Mouse (Mus musculus) MEL (cell line): ENCODE data around the gene Mthfd2l. TPM values are rescaled to one million over a fixed set of nuclear protein-coding genes. Genes with fewer than 3 reads are reported as not detected.

Experiments
- DNase-seq: peaks from one replicate; pipeline ENCODE4 v3.0.0; 2011; ENCODE audit warnings: low read depth, low spot score
- H3K27ac ChIP-seq: 2 replicates; pipeline ENCODE4 v1.5.1; 2012; ENCODE audit warnings: low read depth, mild to moderate bottlenecking, control low read depth, low read length, moderate library complexity; ENCODE audit not compliant: control insufficient read depth
- H3K27me3 ChIP-seq, 2 experiments: fragments of 150-350 bp in 1 of 2; sonication (generic) in 1 of 2; 2 replicates each; pipeline ENCODE4 v1.6.1; 2012; ENCODE audit warnings: low read length in 2 of 2, mild to moderate bottlenecking in 2 of 2, improper control_type of control experiment in 1 of 2, moderate library complexity in 1 of 2; ENCODE audit not compliant: insufficient read depth in 2 of 2, control insufficient read depth in 1 of 2
- H3K36me3 ChIP-seq, 2 experiments: 2 replicates each; pipeline ENCODE4 v1.6.1; 2012 to 2014; ENCODE audit warnings: low read length in 2 of 2, improper control_type of control experiment in 1 of 2, inconsistent platforms in 1 of 2, mild to moderate bottlenecking in 1 of 2; ENCODE audit not compliant: insufficient read depth in 2 of 2, control insufficient read depth in 1 of 2
- H3K4me1 ChIP-seq, 2 experiments: fragments of 150-350 bp in 1 of 2; sonication (generic) in 1 of 2; 2 replicates each; pipeline ENCODE4 v1.6.1; 2012; ENCODE audit warnings: low read length in 2 of 2, improper control_type of control experiment in 1 of 2, mild to moderate bottlenecking in 1 of 2; ENCODE audit not compliant: insufficient read depth in 2 of 2, control insufficient read depth in 1 of 2
- H3K4me3 ChIP-seq, 2 experiments: fragments of 150-350 bp in 1 of 2; sonication (generic) in 1 of 2; 2 replicates each; pipeline ENCODE4 v1.5.1; 2012; ENCODE audit warnings: low read depth in 2 of 2, low read length in 2 of 2, mild to moderate bottlenecking in 2 of 2, moderate library complexity in 2 of 2, control low read depth in 1 of 2, improper control_type of control experiment in 1 of 2; ENCODE audit not compliant: control insufficient read depth in 1 of 2, insufficient read depth in 1 of 2
- H3K79me2 ChIP-seq: 2 replicates; pipeline ENCODE4 v1.6.1; 2012; ENCODE audit warnings: mild to moderate bottlenecking, low read length, moderate library complexity; ENCODE audit not compliant: control insufficient read depth, poor library complexity, insufficient read depth
- H3K9ac ChIP-seq: 2 replicates; pipeline ENCODE4 v1.6.1; 2012; ENCODE audit warnings: low read depth, mild to moderate bottlenecking, control low read depth, low read length, moderate library complexity; ENCODE audit not compliant: control insufficient read depth, poor library complexity, severe bottlenecking
- H3K9me3 ChIP-seq: fragments of 150-350 bp; sonication (generic); replicated peaks from 2 replicates; pipeline ENCODE4 v1.6.1; 2012; ENCODE audit warnings: mild to moderate bottlenecking, low read length, improper control_type of control experiment, moderate library complexity; ENCODE audit not compliant: insufficient read depth
- BHLHE40 ChIP-seq: IDR thresholded peaks from 2 replicates; pipeline ENCODE4 v1.6.1; 2012; ENCODE audit warnings: low read depth, mild to moderate bottlenecking, inconsistent platforms, low read length, improper control_type of control experiment, borderline replicate concordance
- CHD1 ChIP-seq: IDR thresholded peaks from 2 replicates; pipeline ENCODE4 v1.6.1; 2012; ENCODE audit warnings: low read depth, mild to moderate bottlenecking, inconsistent platforms, low read length, improper control_type of control experiment
- CTCF ChIP-seq, 3 experiments: IDR thresholded peaks in 2 of 3; conservative IDR thresholded peaks in 1 of 3; 2 replicates each; pipeline ENCODE4 v1.5.1; 2011 to 2012; ENCODE audit warnings: low read length in 3 of 3, low read depth in 2 of 3, mild to moderate bottlenecking in 2 of 3, improper control_type of control experiment in 1 of 3, inconsistent platforms in 1 of 3, mixed read lengths in 1 of 3, moderate library complexity in 1 of 3; ENCODE audit not compliant: control insufficient read depth in 1 of 3, insufficient read depth in 1 of 3, poor library complexity in 1 of 3, severe bottlenecking in 1 of 3
- E2F4 ChIP-seq: IDR thresholded peaks from 2 replicates; pipeline ENCODE4 v1.6.1; 2011; ENCODE audit warnings: low read depth, low read length, improper control_type of control experiment, borderline replicate concordance
- ELF1 ChIP-seq: IDR thresholded peaks from 2 replicates; pipeline ENCODE4 v1.6.1; 2014; ENCODE audit warnings: low read depth, mild to moderate bottlenecking, inconsistent platforms, low read length, improper control_type of control experiment, moderate library complexity
- EP300 ChIP-seq, 2 experiments: IDR thresholded peaks; 2 replicates each; pipeline ENCODE4 v1.6.1; 2011; ENCODE audit warnings: improper control_type of control experiment in 2 of 2, low read length in 2 of 2, low read depth in 1 of 2, mild to moderate bottlenecking in 1 of 2
- GABPA ChIP-seq: IDR thresholded peaks from 2 replicates; pipeline ENCODE4 v1.6.1; 2012; ENCODE audit warnings: low read depth, mild to moderate bottlenecking, inconsistent platforms, low read length, improper control_type of control experiment, moderate library complexity
- HCFC1 ChIP-seq: IDR thresholded peaks from 2 replicates; pipeline ENCODE4 v1.6.1; 2012; ENCODE audit warnings: low read depth, mild to moderate bottlenecking, inconsistent platforms, low read length, improper control_type of control experiment, moderate library complexity
- JUND ChIP-seq: IDR thresholded peaks from 2 replicates; pipeline ENCODE4 v1.6.1; 2011; ENCODE audit warnings: low read depth, mild to moderate bottlenecking, improper control_type of control experiment, low read length
- KAT2A ChIP-seq: conservative IDR thresholded peaks from 2 replicates; pipeline ENCODE4 v1.6.1; 2012; ENCODE audit warnings: low read depth, low read length, improper control_type of control experiment, inconsistent platforms
- MAX ChIP-seq: IDR thresholded peaks from 2 replicates; pipeline ENCODE4 v1.6.1; 2011; ENCODE audit warnings: low read length, improper control_type of control experiment
- MEF2A ChIP-seq: IDR thresholded peaks from 2 replicates; pipeline ENCODE4 v1.6.1; 2014; ENCODE audit warnings: low read depth, mild to moderate bottlenecking, inconsistent platforms, low read length, improper control_type of control experiment; ENCODE audit not compliant: poor library complexity, insufficient replicate concordance, severe bottlenecking; ENCODE audit errors: extremely low read depth
- MXI1 ChIP-seq: IDR thresholded peaks from 2 replicates; pipeline ENCODE4 v1.6.1; 2011; ENCODE audit warnings: mild to moderate bottlenecking, low read depth, low read length, improper control_type of control experiment
- MYB ChIP-seq: IDR thresholded peaks from 2 replicates; pipeline ENCODE4 v1.6.1; 2011; ENCODE audit warnings: mild to moderate bottlenecking, low read depth, low read length, improper control_type of control experiment
- POLR2A ChIP-seq, 2 experiments: IDR thresholded peaks; 2 replicates each; pipeline ENCODE4 v1.6.1; 2011 to 2012; ENCODE audit warnings: low read length in 2 of 2, mild to moderate bottlenecking in 2 of 2, control low read depth in 1 of 2, improper control_type of control experiment in 1 of 2, low read depth in 1 of 2, moderate library complexity in 1 of 2; ENCODE audit not compliant: control insufficient read depth in 1 of 2, insufficient read depth in 1 of 2, poor library complexity in 1 of 2
- POLR2AphosphoS2 ChIP-seq: IDR thresholded peaks from 2 replicates; pipeline ENCODE4 v1.6.1; 2011; ENCODE audit warnings: low read length, improper control_type of control experiment
- POLR2AphosphoS5 ChIP-seq: IDR thresholded peaks from 2 replicates; pipeline ENCODE4 v1.6.1; 2012; ENCODE audit warnings: low read depth, borderline replicate concordance, mild to moderate bottlenecking, inconsistent platforms, low read length, moderate library complexity, mixed read lengths
- RAD21 ChIP-seq: IDR thresholded peaks from 2 replicates; pipeline ENCODE4 v1.6.1; 2011; ENCODE audit warnings: mild to moderate bottlenecking, low read depth, low read length, improper control_type of control experiment
- SIN3A ChIP-seq: IDR thresholded peaks from 2 replicates; pipeline ENCODE4 v1.6.1; 2012; ENCODE audit warnings: low read length, improper control_type of control experiment, inconsistent platforms
- SMC3 ChIP-seq: IDR thresholded peaks from 2 replicates; pipeline ENCODE4 v1.6.1; 2011; ENCODE audit warnings: low read depth, low read length, improper control_type of control experiment
- TAL1 ChIP-seq: IDR thresholded peaks from 2 replicates; pipeline ENCODE4 v1.6.1; 2012; ENCODE audit warnings: mild to moderate bottlenecking, inconsistent platforms, low read length, moderate library complexity, mixed read lengths
- TCF12 ChIP-seq: IDR thresholded peaks from 2 replicates; pipeline ENCODE4 v1.6.1; 2014; ENCODE audit warnings: low read depth, mild to moderate bottlenecking, inconsistent platforms, low read length, improper control_type of control experiment, moderate library complexity
- UBTF ChIP-seq: IDR thresholded peaks from 2 replicates; pipeline ENCODE4 v1.6.1; 2012; ENCODE audit warnings: low read depth, mild to moderate bottlenecking, inconsistent platforms, low read length, improper control_type of control experiment, moderate library complexity, borderline replicate concordance; ENCODE audit not compliant: insufficient read depth
- USF2 ChIP-seq, 2 experiments: IDR thresholded peaks; 2 replicates each; pipeline ENCODE4 v1.6.1; 2011 to 2012; ENCODE audit warnings: improper control_type of control experiment in 2 of 2, low read length in 2 of 2, borderline replicate concordance in 1 of 2, inconsistent platforms in 1 of 2, low read depth in 1 of 2, mild to moderate bottlenecking in 1 of 2; ENCODE audit not compliant: insufficient read depth in 1 of 2
- ZKSCAN1 ChIP-seq: IDR thresholded peaks from 2 replicates; pipeline ENCODE4 v1.6.1; 2012; ENCODE audit warnings: low read depth, mild to moderate bottlenecking, inconsistent platforms, low read length, improper control_type of control experiment, moderate library complexity
- ZMIZ1 ChIP-seq: IDR thresholded peaks from 2 replicates; pipeline ENCODE4 v1.6.1; 2012; ENCODE audit warnings: low read depth, mild to moderate bottlenecking, inconsistent platforms, low read length, improper control_type of control experiment, moderate library complexity
- ZNF384 ChIP-seq: IDR thresholded peaks from 2 replicates; pipeline ENCODE4 v1.6.1; 2012; ENCODE audit warnings: low read depth, mild to moderate bottlenecking, inconsistent platforms, low read length, improper control_type of control experiment
- polyA plus RNA-seq, 2 experiments: library from polyadenylated mRNA; stranded (reverse) in 1 of 2; unstranded in 1 of 2; fragments of >175 nt in 1 of 2; fragments of >200 nt in 1 of 2; gene quantifications; 2 replicates each; pipeline versions ENCODE4 v1.2.1 to v1.2.4; 2012; ENCODE audit warnings: low replicate concordance in 2 of 2, low read depth in 1 of 2; ENCODE audit not compliant: insufficient read length in 2 of 2, insufficient read depth in 1 of 2, missing spikeins in 1 of 2
- total RNA-seq: library from RNA; depleted of rRNA; stranded (reverse); fragments of 300-350 nt; gene quantifications from 2 replicates; pipeline ENCODE4 v1.2.3, GENCODE M21; 2012; rRNA removed

Mthfd2l gene
- total RNA-seq (not detected in 2 replicates), polyA plus RNA-seq (not detected)

DNA sequence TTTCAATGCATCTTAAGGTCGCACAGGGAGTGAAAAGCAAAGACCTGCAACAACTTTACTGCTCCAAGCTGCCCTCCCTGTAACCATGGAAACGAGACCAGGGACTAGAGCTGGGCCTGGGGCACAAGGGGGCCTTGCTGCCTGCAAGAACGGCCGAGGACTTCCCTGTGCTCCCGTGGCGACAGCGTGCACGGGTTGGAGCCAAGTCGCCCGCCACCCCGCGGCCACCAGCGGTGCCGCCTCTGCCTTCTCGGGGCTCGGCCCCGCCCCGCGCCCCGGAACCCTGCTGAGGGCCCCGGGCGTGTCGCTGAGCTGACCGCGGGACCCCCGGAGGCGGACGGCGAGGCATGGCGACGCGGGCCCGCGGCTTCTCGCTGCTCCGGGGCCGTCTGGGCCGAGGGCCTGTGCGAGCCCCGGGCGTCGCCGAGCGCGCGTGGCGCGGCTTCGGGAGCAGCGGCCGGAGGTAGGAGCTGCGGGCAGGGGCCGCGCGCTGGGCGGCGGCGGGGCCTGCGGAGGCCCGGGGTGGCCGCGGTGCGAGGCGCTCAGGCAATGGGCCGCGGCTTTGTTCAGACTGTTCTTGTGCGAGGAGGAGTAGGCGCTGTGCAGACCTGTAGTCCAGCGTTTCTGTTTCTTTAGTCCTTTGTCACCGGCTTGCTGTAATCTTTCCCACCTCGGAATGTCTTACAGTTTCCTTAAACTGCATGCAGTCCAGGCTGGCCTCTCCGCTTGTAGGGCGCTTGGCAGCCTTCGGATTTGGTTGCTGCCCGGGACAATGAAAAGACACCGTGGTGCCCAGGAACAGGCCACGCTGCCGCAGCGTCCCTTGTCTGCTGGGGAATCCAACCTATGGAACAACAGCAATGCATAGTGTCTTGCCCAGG, at the start of gene Mthfd2l:
Gene Mthfd2l (plus strand): TSS at position 147 of the 881 bp plus-strand sequence.
- Histone ChIP-seq H3K36me3 (no peaks in the 10 kb centered on the region), H3K27ac (no peak within 1 kb of the TSS), H3K9me3 (no peaks in the 10 kb centered on the region), H3K4me3 (no peak within 1 kb of the TSS), H3K27me3 (peaks cover 0 to 3% of the 10 kb centered on the region in 2 experiments; a peak in 2 of 4 replicates), H3K79me2 (no peaks in the 10 kb centered on the region), H3K9ac (no peak within 1 kb of the TSS), H3K4me1 (no peaks in the 10 kb centered on the region)
- no peak for DNase-seq
- no peak for TF ChIP-seq POLR2AphosphoS5
- no peak for TF ChIP-seq TAL1
- TF ChIP-seq JUND, result no peak
- no peak for TF ChIP-seq KAT2A
- no peak for TF ChIP-seq POLR2AphosphoS2
- TF ChIP-seq SIN3A, result no peak
- TF ChIP-seq ZKSCAN1, result no peak
- TF ChIP-seq USF2 (IDR thresholded peaks at IDR 0.05; ENCODE audit: borderline replicate concordance in 1 of 2, insufficient read depth in 1 of 2, low read depth in 1 of 2, low read length in 2 of 2), result no peak
- no peak for TF ChIP-seq HCFC1
- TF ChIP-seq MAX, result no peak
- no peak for TF ChIP-seq MXI1

DNA sequence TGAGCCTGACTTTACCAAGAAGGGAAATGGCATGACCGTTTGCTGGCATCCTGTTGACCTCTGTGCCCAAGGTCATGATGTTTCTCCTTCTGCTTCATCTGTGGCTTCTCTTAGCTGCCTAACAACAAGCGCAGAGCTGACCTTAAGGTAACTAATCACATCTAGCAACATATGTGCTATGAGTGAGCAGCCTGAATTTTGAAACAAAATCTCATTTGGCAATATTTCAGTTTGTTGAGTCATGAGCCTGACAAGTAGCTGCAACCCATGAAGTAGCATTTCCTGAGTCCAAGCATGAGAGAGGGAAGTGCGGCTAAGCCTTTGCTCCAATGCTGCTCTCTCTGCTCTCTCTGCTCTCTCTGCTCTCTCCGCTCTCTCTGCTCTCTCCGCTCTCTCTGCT, 49.2 kb upstream of the Mthfd2l start:
- H3K27me3 ChIP-seq, result no peaks in the 10 kb centered on the region
- H3K9me3 ChIP-seq, result no peaks in the 10 kb centered on the region
- no peaks in the 10 kb centered on the region for H3K79me2 ChIP-seq
- H3K9ac ChIP-seq, result no peak overlapping the region
- peaks cover 0 to 34% of the 10 kb centered on the region in 2 experiments; a peak in 2 of 4 replicates for H3K36me3 ChIP-seq
- no peak overlapping the region for H3K4me3 ChIP-seq
- peak; percentile 28 for DNase-seq
- peaks cover 14 to 28% of the 10 kb centered on the region in 2 experiments for H3K4me1 ChIP-seq
- TF ChIP-seq EP300 (IDR thresholded peaks at IDR 0.05; ENCODE audit: low read depth in 1 of 2, low read length in 2 of 2) (no peak), UBTF (no peak), GABPA (no peak), CHD1 (no peak), TAL1 (no peak), RAD21 (no peak), CTCF (IDR thresholded peaks at IDR 0.05 in 2 of 3, conservative IDR thresholded peaks at IDR 0.05 in 1 of 3; ENCODE audit: control insufficient read depth in 1 of 3, insufficient read depth in 1 of 3, low read depth in 2 of 3, low read length in 3 of 3, poor library complexity in 1 of 3, severe bottlenecking in 1 of 3) (no peak), E2F4 (no peak), MAX (no peak), KAT2A (no peak), MEF2A (no peak), ZMIZ1 (no peak), MYB (no peak), ZNF384 (no peak), ELF1 (no peak), POLR2AphosphoS5 (no peak), TCF12 (no peak), BHLHE40 (no peak), SMC3 (no peak), POLR2A (IDR thresholded peaks at IDR 0.05; ENCODE audit: control insufficient read depth in 1 of 2, insufficient read depth in 1 of 2, low read depth in 1 of 2, low read length in 2 of 2, poor library complexity in 1 of 2) (no peak)
- no peak overlapping the region for H3K27ac ChIP-seq
